Mouse (Mus musculus) E14TG2a.4 (cell line): ENCODE data around the gene 4930402F06Rik.

Experiments
- CTCF ChIP-seq: conservative IDR thresholded peaks from 2 replicates; pipeline ENCODE4 v1.5.1; 2014; ENCODE audit warnings: low read length
- POU5F1 ChIP-seq: IDR thresholded peaks from 2 replicates; pipeline ENCODE4 v1.6.1; 2014; ENCODE audit warnings: low read length, borderline replicate concordance

- TF ChIP-seq CTCF (no peak), POU5F1 (no peak)
Observed at GRCm38 (mm10) chr2:35432011-35432410, 35.0 kb upstream of the 4930402F06Rik start.
